Mouse (Mus musculus): ENCODE measurements around the gene Actc1.

GRCm38 (mm10) chr2:114050150-114050549, 3.2 kb downstream of the Actc1 start:
- no peak for TF ChIP-seq POLR2A (IDR thresholded peaks at IDR 0.05; ENCODE audit: low read depth, low read length)
- TF ChIP-seq CTCF (IDR thresholded peaks at IDR 0.05; ENCODE audit: extremely low read depth, insufficient read length, insufficient replicate concordance, low read depth, low read length): no peak

Measured in small intestine, adult 2 months (tissue).